Mouse (Mus musculus): Measurements from ENCODE around the gene Plekhs1. TPM values are rescaled to one million over a fixed set of nuclear protein-coding genes. Genes with fewer than 3 reads are reported as not detected.
"Not testable (repeated sequence)": the region's sequence is repeated elsewhere in the genome, so short reads cannot be mapped to it uniquely, and the experiment has no call there.

Plekhs1 gene
- polyA plus RNA-seq, 1 experiment from 2014 or later: not detected

DNA sequence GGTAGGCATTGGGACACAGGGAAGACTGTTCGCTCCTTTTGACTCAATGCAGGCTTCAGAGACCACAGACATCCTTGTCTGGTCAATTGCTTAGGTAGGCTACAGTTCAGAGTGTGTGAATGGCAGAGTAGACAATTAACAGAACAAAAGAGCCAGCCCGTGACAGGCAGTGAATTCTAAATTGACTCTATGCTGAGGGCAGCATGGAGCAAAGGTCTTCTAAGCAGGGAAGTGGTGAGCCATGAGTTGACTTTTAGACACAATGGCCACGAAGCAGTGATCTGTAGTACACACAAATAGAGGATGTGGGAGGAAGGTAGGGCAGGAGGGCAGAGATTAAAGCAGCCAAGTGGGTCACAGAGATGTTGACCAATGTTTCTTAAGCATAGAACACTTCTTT is 16.4 kb downstream of the Plekhs1 start:
- H3K9ac ChIP-seq: no peak overlapping the region
- peaks cover 9% of the 10 kb centered on the region; the same call in 1 of the 2 replicates for H3K4me1 ChIP-seq (replicated peaks)
- no peak overlapping the region for H3K4me3 ChIP-seq
- no peaks in the 10 kb centered on the region for H3K27me3 ChIP-seq (replicated peaks)
- no peak overlapping the region for H3K4me2 ChIP-seq
- 66% methylated on average over 3 of the region's 3 CpGs for WGBS
- ATAC-seq (ENCODE audit: insufficient number of reproducible peaks, low FRiP score): no peak
- H3K9me3 ChIP-seq (replicated peaks): no peaks in the 10 kb centered on the region
- no peak overlapping the region for H3K27ac ChIP-seq (ENCODE audit: poor library complexity, severe bottlenecking)
- H3K36me3 ChIP-seq: no peaks in the 10 kb centered on the region

DNA sequence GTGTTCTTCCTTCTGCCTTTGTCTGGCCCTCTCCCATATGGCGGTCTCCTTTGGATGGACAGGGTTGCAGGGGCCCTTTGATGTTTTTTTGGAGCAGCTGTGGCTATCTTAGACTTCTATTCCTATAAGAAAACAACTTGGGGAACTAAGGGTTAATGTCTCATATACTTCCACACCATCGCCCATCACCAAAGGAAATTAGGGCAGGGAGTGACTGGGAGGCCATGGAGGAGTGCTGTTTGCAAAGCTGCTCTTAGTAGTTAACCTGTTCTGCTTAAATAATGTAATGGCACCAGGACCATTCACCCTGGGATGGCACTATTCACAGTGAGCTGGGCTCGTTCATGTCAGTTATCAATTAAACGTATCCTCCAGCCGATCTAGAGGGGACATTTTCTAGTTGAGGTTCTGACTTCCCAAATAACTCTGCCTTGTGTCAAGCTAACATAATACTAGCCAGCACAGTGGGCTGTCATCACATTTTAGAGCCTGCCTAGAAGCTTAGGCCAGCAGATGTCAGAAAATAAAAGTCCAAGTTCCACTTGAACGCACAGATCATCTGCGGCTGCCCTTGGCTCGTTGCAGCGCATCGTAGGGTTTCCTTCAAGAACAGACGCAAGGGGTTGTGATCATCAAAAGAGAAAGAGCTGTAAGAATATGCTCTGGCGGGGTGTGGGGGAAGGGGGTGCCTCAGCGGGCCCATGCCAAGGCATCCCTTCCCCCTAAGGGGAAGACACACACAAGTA is 23.4 kb downstream of the Plekhs1 start:
- WGBS: 55% methylated on average over 13 of the region's 13 CpGs
- no peak overlapping the region for H3K27ac ChIP-seq (ENCODE audit: poor library complexity, severe bottlenecking)
- no peaks in the 10 kb centered on the region for H3K9me3 ChIP-seq (replicated peaks)
- no peak overlapping the region for H3K4me3 ChIP-seq
- H3K36me3 ChIP-seq: no peaks in the 10 kb centered on the region
- H3K4me2 ChIP-seq: no peak overlapping the region
- H3K4me1 ChIP-seq (replicated peaks): peaks cover 21% of the 10 kb centered on the region
- no peak overlapping the region for H3K9ac ChIP-seq
- no peak for ATAC-seq (ENCODE audit: insufficient number of reproducible peaks, low FRiP score)
- H3K27me3 ChIP-seq (replicated peaks): no peaks in the 10 kb centered on the region

DNA sequence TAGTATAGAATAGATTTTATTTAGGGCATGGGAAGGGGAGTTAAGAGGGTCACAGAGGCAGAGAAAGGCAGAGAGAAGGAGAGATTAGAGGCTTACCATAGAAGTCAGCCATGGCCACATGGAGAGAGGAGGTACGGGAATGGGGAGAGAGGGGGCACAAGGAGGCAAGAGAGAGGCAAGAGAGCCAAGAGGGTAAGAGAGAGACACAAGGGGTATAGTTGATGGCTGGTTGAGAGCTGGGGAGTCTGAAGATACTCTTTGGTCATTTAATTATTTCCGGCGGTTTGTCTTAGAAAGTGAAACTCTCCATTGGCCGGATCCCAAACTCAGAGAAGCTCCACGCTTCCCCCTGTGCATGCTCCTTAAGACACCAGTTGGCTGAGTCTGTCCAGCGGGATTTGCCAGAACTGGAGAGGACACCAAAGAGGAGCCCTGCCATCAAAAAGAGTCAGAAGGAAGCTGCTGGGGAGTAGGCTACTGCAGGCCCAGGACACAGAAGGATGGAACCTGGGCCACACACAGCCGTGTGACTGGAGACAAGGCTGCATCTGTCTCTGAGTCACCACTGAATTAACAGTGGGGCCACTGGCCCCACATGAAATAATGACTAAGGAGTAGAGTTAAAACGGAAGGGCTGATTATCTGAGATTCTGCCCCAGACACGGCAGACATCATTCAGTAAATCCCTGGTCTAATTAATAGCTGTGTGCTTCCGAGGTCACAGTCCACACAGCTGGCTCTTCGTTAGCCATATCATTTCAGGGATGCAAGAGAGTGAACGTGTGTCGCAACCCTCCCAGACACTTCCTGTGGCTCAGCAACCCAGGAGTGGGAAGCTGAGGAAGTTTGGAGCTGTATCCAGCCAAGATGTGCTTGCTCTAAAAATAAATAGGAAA is 24.2 kb downstream of the Plekhs1 start:
- no peak overlapping the region for H3K4me2 ChIP-seq
- ATAC-seq (ENCODE audit: insufficient number of reproducible peaks, low FRiP score): no peak

DNA sequence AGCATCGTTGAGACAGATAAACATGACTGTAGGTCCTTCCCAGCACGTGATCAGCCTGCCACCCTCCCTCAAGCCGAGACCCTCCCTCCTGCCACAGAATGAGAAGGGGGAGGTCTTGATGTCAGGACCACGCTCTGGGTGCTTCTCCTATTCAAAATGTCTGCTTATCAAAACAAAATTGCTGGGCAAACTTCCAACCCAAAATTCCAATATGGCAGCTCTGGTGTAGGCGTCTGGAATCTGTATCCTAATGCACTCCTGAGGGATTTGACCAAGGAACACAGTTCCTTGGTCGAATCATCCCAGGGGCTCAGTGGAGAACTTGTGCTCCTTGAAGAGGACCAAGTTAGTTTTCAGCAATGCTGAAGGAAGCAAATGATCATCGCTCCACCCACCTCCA is 25.5 kb downstream of the Plekhs1 start:
- Histone ChIP-seq H3K4me2 (no peak overlapping the region), H3K27me3 (replicated peaks) (no peaks in the 10 kb centered on the region), H3K4me3 (no peak overlapping the region), H3K27ac (ENCODE audit: poor library complexity, severe bottlenecking) (no peak overlapping the region), H3K9ac (no peak overlapping the region), H3K4me1 (replicated peaks) (peaks cover 21% of the 10 kb centered on the region), H3K9me3 (replicated peaks) (no peaks in the 10 kb centered on the region), H3K36me3 (no peaks in the 10 kb centered on the region)
- ATAC-seq (ENCODE audit: insufficient number of reproducible peaks, low FRiP score): no peak
- WGBS: 67% methylated on average over 7 of the region's 7 CpGs

More for the DNA sequence above, 24.2 kb downstream of the Plekhs1 start:
- no peaks in the 10 kb centered on the region for H3K9me3 ChIP-seq (replicated peaks)
- no peaks in the 10 kb centered on the region for H3K36me3 ChIP-seq
- WGBS: 67% methylated on average over 13 of the region's 13 CpGs
- no peak overlapping the region for H3K9ac ChIP-seq
- H3K27me3 ChIP-seq (replicated peaks): no peaks in the 10 kb centered on the region
- no peak overlapping the region for H3K27ac ChIP-seq (ENCODE audit: poor library complexity, severe bottlenecking)
- H3K4me3 ChIP-seq: no peak overlapping the region
- H3K4me1 ChIP-seq (replicated peaks): peaks cover 21% of the 10 kb centered on the region

DNA sequence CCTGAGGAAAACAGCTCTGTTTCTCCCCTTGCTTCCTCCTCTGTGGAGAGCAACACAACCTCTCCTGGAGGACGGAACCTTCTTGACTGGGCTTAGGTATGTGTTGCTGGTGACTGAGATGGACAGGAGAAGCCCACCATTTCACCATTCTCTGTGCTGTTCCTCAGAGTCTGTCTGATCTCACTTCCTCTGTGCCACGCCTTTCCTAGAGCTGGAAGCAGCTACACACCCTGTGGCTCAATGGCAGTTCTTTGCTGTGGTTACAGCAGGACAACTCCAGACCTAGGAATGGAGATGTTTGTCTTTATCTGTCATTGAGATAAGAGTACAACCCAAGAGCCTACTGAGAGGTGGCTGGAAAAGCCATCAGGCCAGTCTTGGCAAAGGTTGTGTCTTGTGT is 25.9 kb downstream of the Plekhs1 start:
- 84% methylated on average over 2 of the region's 2 CpGs for WGBS
- Histone ChIP-seq H3K9me3 (replicated peaks) (no peaks in the 10 kb centered on the region), H3K4me2 (no peak overlapping the region), H3K4me1 (replicated peaks) (peaks cover 21% of the 10 kb centered on the region), H3K9ac (no peak overlapping the region), H3K36me3 (no peaks in the 10 kb centered on the region), H3K4me3 (no peak overlapping the region), H3K27me3 (replicated peaks) (no peaks in the 10 kb centered on the region), H3K27ac (ENCODE audit: poor library complexity, severe bottlenecking) (no peak overlapping the region)
- no peak for ATAC-seq (ENCODE audit: insufficient number of reproducible peaks, low FRiP score)

DNA sequence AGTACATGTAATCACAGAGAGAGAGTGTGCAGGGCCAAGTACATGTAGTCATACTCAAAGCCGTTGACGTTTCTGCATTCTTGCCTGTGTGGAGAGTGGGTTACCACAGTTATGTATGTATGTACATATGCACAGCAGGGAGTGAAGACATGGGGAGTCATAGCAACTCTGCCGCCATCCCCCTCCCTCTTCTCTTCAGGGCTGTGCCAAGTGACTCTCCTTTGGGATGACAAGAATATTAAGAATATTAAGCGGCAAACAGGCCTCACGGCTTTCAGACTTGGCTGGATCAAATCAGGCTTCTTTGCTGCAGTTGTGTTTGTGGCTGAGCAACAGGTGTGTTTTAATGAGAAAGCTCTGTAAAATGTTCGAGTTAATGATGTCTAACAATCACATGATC is 28.2 kb downstream of the Plekhs1 start:
- no peak overlapping the region for H3K4me3 ChIP-seq
- ATAC-seq (ENCODE audit: insufficient number of reproducible peaks, low FRiP score): no peak
- H3K4me1 ChIP-seq (replicated peaks): peaks cover 18% of the 10 kb centered on the region
- no peaks in the 10 kb centered on the region for H3K9me3 ChIP-seq (replicated peaks)
- H3K9ac ChIP-seq: no peak overlapping the region
- H3K27me3 ChIP-seq (replicated peaks): no peaks in the 10 kb centered on the region
- no peak overlapping the region for H3K4me2 ChIP-seq
- no peaks in the 10 kb centered on the region for H3K36me3 ChIP-seq
- WGBS: 87% methylated on average over 6 of the region's 6 CpGs
- H3K27ac ChIP-seq (ENCODE audit: poor library complexity, severe bottlenecking): no peak overlapping the region

DNA sequence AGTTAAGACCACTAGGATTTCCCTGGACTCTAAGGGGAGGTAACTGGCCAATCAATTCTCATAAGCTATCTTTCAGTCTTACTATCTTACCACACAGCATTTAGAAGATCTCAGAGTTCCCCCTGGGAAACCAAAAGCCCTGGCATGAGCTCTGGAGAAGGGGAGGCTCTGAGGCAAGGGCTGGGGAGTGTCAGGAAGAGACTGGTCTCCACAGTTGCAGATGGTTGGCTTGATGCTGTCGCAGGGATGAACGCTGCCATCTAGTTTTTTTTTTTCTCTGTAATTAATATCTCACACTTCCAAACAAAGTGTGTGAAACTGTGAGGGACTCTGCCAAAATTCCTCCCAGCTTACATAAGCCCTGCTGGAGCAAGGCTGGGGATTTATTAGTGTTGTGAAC is 32.7 kb downstream of the Plekhs1 start:
- not testable (repeated sequence) for ATAC-seq (ENCODE audit: insufficient number of reproducible peaks, low FRiP score); H3K9me3 ChIP-seq (replicated peaks); H3K4me3 ChIP-seq; H3K4me2 ChIP-seq; H3K9ac ChIP-seq; H3K27me3 ChIP-seq (replicated peaks); H3K4me1 ChIP-seq (replicated peaks); H3K27ac ChIP-seq (ENCODE audit: poor library complexity, severe bottlenecking); H3K36me3 ChIP-seq
- WGBS: no CpG with 5 or more reads among the region's 2 CpGs

DNA sequence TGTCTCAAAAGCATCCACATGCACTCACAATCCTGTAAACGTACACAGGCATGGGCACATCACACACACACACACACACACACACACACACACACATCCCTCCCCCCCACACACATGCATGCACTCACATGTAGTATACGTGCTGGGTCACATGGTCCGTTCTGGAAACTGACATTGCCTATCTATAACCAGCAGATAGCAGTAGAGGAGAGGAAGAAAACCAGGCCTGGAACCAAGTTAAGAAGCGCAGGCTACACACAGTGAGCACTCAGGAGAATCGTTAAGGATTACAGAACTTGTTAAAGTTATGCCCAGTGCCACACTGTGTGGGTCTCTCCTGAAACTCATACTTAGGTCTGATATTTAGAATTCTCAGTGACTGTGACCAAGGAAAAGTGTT is 41.6 kb downstream of the Plekhs1 start:
- not testable (repeated sequence) for H3K4me2 ChIP-seq; H3K36me3 ChIP-seq; H3K4me3 ChIP-seq; H3K9ac ChIP-seq; H3K27me3 ChIP-seq (replicated peaks); H3K4me1 ChIP-seq (replicated peaks); ATAC-seq (ENCODE audit: insufficient number of reproducible peaks, low FRiP score); H3K27ac ChIP-seq (ENCODE audit: poor library complexity, severe bottlenecking); H3K9me3 ChIP-seq (replicated peaks)
- no CpG with 5 or more reads among the region's 5 CpGs for WGBS

DNA sequence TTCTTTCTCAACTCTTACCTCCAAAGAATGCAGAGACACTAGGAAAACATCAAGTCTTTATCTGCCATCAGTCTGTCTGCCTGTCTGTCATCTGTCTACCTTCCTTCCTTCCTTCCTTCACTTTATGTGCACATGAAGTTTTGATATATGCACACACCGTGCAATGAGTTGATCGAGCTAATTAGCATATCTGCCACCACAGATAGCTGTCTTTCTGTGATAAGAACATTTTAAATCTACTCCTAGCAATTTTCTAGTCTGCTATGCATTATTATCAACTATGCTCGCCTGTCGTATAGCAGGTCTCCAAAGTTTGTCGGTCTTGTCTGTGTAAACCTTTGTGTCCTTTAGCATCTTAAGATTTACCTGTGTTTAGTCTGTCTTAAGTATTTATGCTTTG is 42.1 kb downstream of the Plekhs1 start:
- not testable (repeated sequence) for H3K27ac ChIP-seq (ENCODE audit: poor library complexity, severe bottlenecking); H3K27me3 ChIP-seq (replicated peaks); H3K4me3 ChIP-seq; H3K4me1 ChIP-seq (replicated peaks); ATAC-seq (ENCODE audit: insufficient number of reproducible peaks, low FRiP score); H3K9ac ChIP-seq; H3K9me3 ChIP-seq (replicated peaks); H3K36me3 ChIP-seq; H3K4me2 ChIP-seq
- WGBS: no CpG with 5 or more reads among the region's 5 CpGs

DNA sequence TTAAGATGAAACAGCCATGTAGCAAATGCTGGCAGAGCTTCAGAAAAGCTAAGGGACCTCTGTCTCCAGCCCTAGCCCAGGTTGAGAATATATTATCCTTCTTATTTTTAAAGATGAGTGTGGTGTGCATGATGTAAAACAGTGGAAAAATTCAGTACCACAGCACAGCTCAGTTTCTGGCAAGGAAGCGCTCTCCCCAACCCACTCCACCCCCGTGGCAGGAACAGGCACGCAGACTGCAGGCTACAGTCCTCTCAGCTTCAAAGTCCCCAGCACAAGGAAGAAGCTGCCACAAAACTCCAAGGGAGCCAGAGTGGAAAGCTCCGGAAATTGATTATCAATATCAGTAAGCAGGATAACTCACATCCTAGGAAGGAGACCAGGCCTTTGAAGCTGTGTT is 49.8 kb downstream of the Plekhs1 start:
- not testable (repeated sequence) for H3K27ac ChIP-seq (ENCODE audit: poor library complexity, severe bottlenecking); H3K36me3 ChIP-seq; H3K9me3 ChIP-seq (replicated peaks); H3K4me2 ChIP-seq; H3K4me1 ChIP-seq (replicated peaks); H3K27me3 ChIP-seq (replicated peaks); H3K4me3 ChIP-seq; ATAC-seq (ENCODE audit: insufficient number of reproducible peaks, low FRiP score); H3K9ac ChIP-seq
- no CpG with 5 or more reads among the region's 4 CpGs for WGBS

DNA sequence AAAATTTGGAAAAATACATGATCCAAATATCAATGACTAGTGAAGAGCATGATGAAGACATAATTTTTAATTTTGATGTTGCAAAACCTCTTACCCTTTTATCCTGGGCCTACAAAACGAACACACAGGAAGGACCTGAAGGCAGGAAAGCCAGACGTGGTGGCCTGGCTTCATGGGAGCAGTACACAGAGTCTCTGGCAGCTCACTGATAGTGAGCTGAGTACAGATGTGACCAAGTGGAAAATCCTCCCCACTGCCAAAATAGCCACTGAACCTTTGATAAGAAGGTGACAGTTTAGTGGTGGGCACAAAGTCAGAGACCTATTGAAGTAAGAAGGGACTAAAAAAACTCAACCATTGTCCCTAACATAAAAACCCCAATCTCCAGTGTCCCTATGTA is 52.1 kb downstream of the Plekhs1 start:
- H3K4me3 ChIP-seq; H3K9ac ChIP-seq; H3K9me3 ChIP-seq (replicated peaks); H3K27ac ChIP-seq (ENCODE audit: poor library complexity, severe bottlenecking); H3K4me1 ChIP-seq (replicated peaks); H3K36me3 ChIP-seq; H3K4me2 ChIP-seq; ATAC-seq (ENCODE audit: insufficient number of reproducible peaks, low FRiP score); H3K27me3 ChIP-seq (replicated peaks): not testable (repeated sequence)
- WGBS: no CpG with 5 or more reads among the region's 2 CpGs
